Mouse (Mus musculus) erythroblast, embryonic 14.5 days (primary cell): Measurements from ENCODE around the gene Pif1.

Source experiments
- GATA1 ChIP-seq: IDR thresholded peaks from 2 replicates; pipeline ENCODE4 v1.6.1; 2012; ENCODE audit warnings: low read length, inconsistent platforms, mixed read lengths
- TAL1 ChIP-seq: IDR thresholded peaks from 3 replicates; pipeline ENCODE4 v1.6.1; 2012; ENCODE audit warnings: low read length, inconsistent platforms, mixed read lengths

- no peak for TF ChIP-seq GATA1
- no peak for TF ChIP-seq TAL1
These were observed at the start of gene Pif1 for GRCm38 (mm10) chr9:65586406-65587269.
